In genomic region chr14:46610926-46611325, GRCm38 (mm10) we compare ENCODE assay signal across 26 mouse cellular contexts.
A peak's percentile ranks its signal among the peaks of the same experiment; 100 is the strongest.
DNase-seq lines count a peak whose midpoint lies in the region; ATAC-seq lines count a peak whose summit lies in the region.
"Had no signal": no experiment of that assay in that cellular context is flagged by ENCODE, and none has a peak within 500 bp of the region (broad histone marks: within the 10 kb centered on the region; RNA-seq: fewer than 3 reads in every experiment).

No protein-coding gene starts in this region.

- no peaks in the 10 kb centered on the region for H3K27me3 ChIP-seq in embryonic facial prominence, embryonic 11.5 days (ENCODE audit: control insufficient read depth, insufficient read depth, low read length)
- peaks cover 42% of the 10 kb centered on the region for H3K27me3 ChIP-seq in embryonic facial prominence, embryonic 10.5 days (replicated peaks; ENCODE audit: low read depth, poor library complexity, severe bottlenecking)
- no peaks in the 10 kb centered on the region for H3K27me3 ChIP-seq in limb, embryonic 11.5 days (ENCODE audit: control insufficient read depth, insufficient read depth, low read length)
- H3K27me3 ChIP-seq in limb, embryonic 10.5 days (ENCODE audit: low read depth, poor library complexity, severe bottlenecking) = peaks cover 17% of the 10 kb centered on the region
- H3K27me3 ChIP-seq in midbrain, embryonic 11.5 days (ENCODE audit: control insufficient read depth, insufficient read depth, low read length) = no peaks in the 10 kb centered on the region
- no peaks in the 10 kb centered on the region for H3K27me3 ChIP-seq in midbrain, embryonic 15.5 days (replicated peaks)
- H3K27me3 ChIP-seq: heart, embryonic 13.5 days; hindbrain, embryonic 15.5 days had no signal

- 51% methylated on average over 5 of the region's 5 CpGs for WGBS in embryonic facial prominence, embryonic 11.5 days
- WGBS in embryonic facial prominence, embryonic 10.5 days = 62% methylated on average over 5 of the region's 5 CpGs
- 47% methylated on average over 5 of the region's 5 CpGs for WGBS in limb, embryonic 11.5 days
- 51% methylated on average over 5 of the region's 5 CpGs for WGBS in limb, embryonic 10.5 days
- WGBS in midbrain, embryonic 11.5 days = 84% methylated on average over 5 of the region's 5 CpGs
- 93% methylated on average over 5 of the region's 5 CpGs for WGBS in midbrain, embryonic 15.5 days

- no peaks in the 10 kb centered on the region for H3K36me3 ChIP-seq in embryonic facial prominence, embryonic 11.5 days (replicated peaks; ENCODE audit: control insufficient read depth, insufficient read depth, low read depth, low read length)
- H3K36me3 ChIP-seq in embryonic facial prominence, embryonic 10.5 days (replicated peaks) = no peaks in the 10 kb centered on the region
- H3K36me3 ChIP-seq in limb, embryonic 11.5 days (ENCODE audit: control insufficient read depth, insufficient read depth, low read length) = no peaks in the 10 kb centered on the region
- no peaks in the 10 kb centered on the region for H3K36me3 ChIP-seq in limb, embryonic 10.5 days
- no peaks in the 10 kb centered on the region for H3K36me3 ChIP-seq in midbrain, embryonic 11.5 days (ENCODE audit: control insufficient read depth, insufficient read depth, low read length)
- H3K36me3 ChIP-seq in midbrain, embryonic 15.5 days (replicated peaks) = no peaks in the 10 kb centered on the region
- H3K36me3 ChIP-seq: embryonic facial prominence, embryonic 12.5 days; hindbrain, embryonic 12.5 days; hindbrain, embryonic 15.5 days had no signal

- no peak for ATAC-seq in embryonic facial prominence, embryonic 11.5 days (replicated peaks; ENCODE audit: insufficient number of reproducible peaks, low FRiP score, low TSS enrichment, low read depth)
- no peak for ATAC-seq in limb, embryonic 11.5 days (ENCODE audit: insufficient number of reproducible peaks, low FRiP score, low TSS enrichment, low read depth)
- no peak for ATAC-seq in midbrain, embryonic 11.5 days (ENCODE audit: low FRiP score)
- ATAC-seq in midbrain, embryonic 15.5 days (replicated peaks) = no peak
- ATAC-seq: CD4-positive, CD25-positive, alpha-beta regulatory T cell, adult 4 months; forebrain, embryonic 13.5 days; forebrain, postnatal 0 days; intestine, postnatal 0 days had no signal

- no peak overlapping the region for H3K4me2 ChIP-seq in embryonic facial prominence, embryonic 11.5 days (ENCODE audit: low read depth, low read length)
- no peak overlapping the region for H3K4me2 ChIP-seq in limb, embryonic 11.5 days (ENCODE audit: low read depth, severe bottlenecking)
- H3K4me2 ChIP-seq in midbrain, embryonic 11.5 days = no peak overlapping the region
- no peak overlapping the region for H3K4me2 ChIP-seq in midbrain, embryonic 15.5 days
- H3K4me2 ChIP-seq: embryonic facial prominence, embryonic 12.5 days; forebrain, embryonic 13.5 days; heart, embryonic 13.5 days; hindbrain, embryonic 12.5 days; hindbrain, embryonic 15.5 days had no signal

- no peak overlapping the region for H3K9ac ChIP-seq in embryonic facial prominence, embryonic 11.5 days (replicated peaks; ENCODE audit: low read length)
- H3K9ac ChIP-seq in limb, embryonic 11.5 days (ENCODE audit: low read length) = no peak overlapping the region
- H3K9ac ChIP-seq in midbrain, embryonic 11.5 days (ENCODE audit: low read length) = no peak overlapping the region
- H3K9ac ChIP-seq in midbrain, embryonic 15.5 days = no peak overlapping the region
- H3K9ac ChIP-seq: embryonic facial prominence, embryonic 12.5 days; forebrain, embryonic 13.5 days; forebrain, postnatal 0 days; heart, embryonic 13.5 days; hindbrain, embryonic 12.5 days; hindbrain, embryonic 15.5 days had no signal

- H3K4me1 ChIP-seq in embryonic facial prominence, embryonic 11.5 days (ENCODE audit: control insufficient read depth, insufficient read depth, low read length) = no peaks in the 10 kb centered on the region
- H3K4me1 ChIP-seq in embryonic facial prominence, embryonic 10.5 days = peaks cover 35% of the 10 kb centered on the region
- H3K4me1 ChIP-seq in limb, embryonic 11.5 days (ENCODE audit: control insufficient read depth, insufficient read depth, low read length) = peaks cover 12% of the 10 kb centered on the region
- peaks cover 60% of the 10 kb centered on the region for H3K4me1 ChIP-seq in limb, embryonic 10.5 days
- no peaks in the 10 kb centered on the region for H3K4me1 ChIP-seq in midbrain, embryonic 11.5 days (ENCODE audit: control insufficient read depth, insufficient read depth, low read length)
- no peaks in the 10 kb centered on the region for H3K4me1 ChIP-seq in midbrain, embryonic 15.5 days
- H3K4me1 ChIP-seq: forebrain, embryonic 13.5 days; hindbrain, embryonic 12.5 days; hindbrain, embryonic 15.5 days had no signal

- H3K27ac ChIP-seq in embryonic facial prominence, embryonic 11.5 days (replicated peaks; ENCODE audit: low read depth, low read length) = no peak overlapping the region
- H3K27ac ChIP-seq in embryonic facial prominence, embryonic 10.5 days (replicated peaks) = no peak overlapping the region
- H3K27ac ChIP-seq in limb, embryonic 11.5 days (replicated peaks; ENCODE audit: low read depth, low read length) = no peak overlapping the region
- no peak overlapping the region for H3K27ac ChIP-seq in limb, embryonic 10.5 days
- no peak overlapping the region for H3K27ac ChIP-seq in midbrain, embryonic 11.5 days (ENCODE audit: low read depth, low read length)
- no peak overlapping the region for H3K27ac ChIP-seq in midbrain, embryonic 15.5 days
- H3K27ac ChIP-seq: embryonic facial prominence, embryonic 12.5 days; forebrain, embryonic 13.5 days; gastrocnemius, adult 2 months; heart, embryonic 13.5 days; hindbrain, embryonic 12.5 days; hindbrain, embryonic 15.5 days had no signal

- H3K9me3 ChIP-seq in embryonic facial prominence, embryonic 11.5 days (replicated peaks; ENCODE audit: control insufficient read depth, low read length) = no peaks in the 10 kb centered on the region; the same call in 1 of the 2 replicates
- peaks cover 7% of the 10 kb centered on the region; the same call in 1 of the 2 replicates for H3K9me3 ChIP-seq in embryonic facial prominence, embryonic 10.5 days
- H3K9me3 ChIP-seq in limb, embryonic 11.5 days (ENCODE audit: control insufficient read depth, low read length) = no peaks in the 10 kb centered on the region
- H3K9me3 ChIP-seq in limb, embryonic 10.5 days (replicated peaks) = no peaks in the 10 kb centered on the region
- no peaks in the 10 kb centered on the region for H3K9me3 ChIP-seq in midbrain, embryonic 11.5 days (ENCODE audit: control insufficient read depth, low read length)
- no peaks in the 10 kb centered on the region for H3K9me3 ChIP-seq in midbrain, embryonic 15.5 days
- H3K9me3 ChIP-seq: embryonic facial prominence, embryonic 12.5 days; forebrain, embryonic 13.5 days; heart, embryonic 13.5 days; hindbrain, embryonic 15.5 days had no signal

- DNase-seq in embryonic facial prominence, embryonic 11.5 days (ENCODE audit: low spot score) = peak; percentile 78
- DNase-seq in embryonic facial prominence, embryonic 10.5 days (ENCODE audit: low spot score) = no peak
- DNase-seq in limb, embryonic 11.5 days (ENCODE audit: low spot score) = peak; percentile 19
- DNase-seq in limb, embryonic 10.5 days (ENCODE audit: low spot score) = no peak
- DNase-seq in midbrain, embryonic 11.5 days (ENCODE audit: low spot score, missing footprints) = peak; percentile 70
- no peak for DNase-seq in gastrocnemius, postnatal 36 days
- DNase-seq: adrenal gland, adult 2 months; adrenal gland, postnatal 14 days; cerebellum, adult 11 months; cerebellum, adult 2 months; cerebellum, adult 9-11 months; cerebellum, postnatal 25 days; forebrain, postnatal 0 days; gastrocnemius, adult 2 months; gastrocnemius, postnatal 14 days; heart, adult 18-20 months; heart, postnatal 14 days had no signal

- intact Hi-C loops in gastrocnemius, postnatal 36 days (cut with DNase I) = no loop called here

- no peak overlapping the region for H3K4me3 ChIP-seq in embryonic facial prominence, embryonic 11.5 days (ENCODE audit: low read depth, low read length)
- no peak overlapping the region for H3K4me3 ChIP-seq in embryonic facial prominence, embryonic 10.5 days
- no peak overlapping the region for H3K4me3 ChIP-seq in limb, embryonic 11.5 days (ENCODE audit: low read depth, low read length)
- no peak overlapping the region for H3K4me3 ChIP-seq in limb, embryonic 10.5 days
- no peak overlapping the region for H3K4me3 ChIP-seq in midbrain, embryonic 11.5 days (ENCODE audit: low read depth, low read length)
- H3K4me3 ChIP-seq in midbrain, embryonic 15.5 days = no peak overlapping the region
- H3K4me3 ChIP-seq: embryonic facial prominence, embryonic 12.5 days; erythroblast, embryonic 14.5 days; forebrain, embryonic 13.5 days; gastrocnemius, adult 2 months; heart, embryonic 13.5 days; hindbrain, embryonic 12.5 days; hindbrain, embryonic 15.5 days had no signal

Comparison
In these comparisons a context has a peak if more than half of its experiments do, and no peak if none do; other contexts are left out.
1. DNase-seq: peak in embryonic facial prominence, embryonic 11.5 days (single experiment), limb, embryonic 11.5 days (single experiment) and midbrain, embryonic 11.5 days (single experiment); none in embryonic facial prominence, embryonic 10.5 days (single experiment), limb, embryonic 10.5 days (single experiment) and gastrocnemius, postnatal 36 days (0 of 2).